Mouse (Mus musculus) midbrain, embryonic 16.5 days (tissue): Measurements from ENCODE around the gene Trim16. TPM values are rescaled to one million over a fixed set of nuclear protein-coding genes. Genes with fewer than 3 reads are reported as not detected.

ENCODE experiments used
- ATAC-seq: fragments of 200-750 bp; cut with Nextera tagmentation; 2 replicates; pipeline ENCODE4 v1.8.0; 2017; ENCODE audit warnings: moderate TSS enrichment
- H3K27ac ChIP-seq: fragments of 300-500 bp; sonication (generic); 2 replicates; pipeline ENCODE4 v1.5.1; 2014; ENCODE audit warnings: mild to moderate bottlenecking, low read length, mixed read lengths
- H3K27me3 ChIP-seq: fragments of 300-500 bp; sonication (generic); 2 replicates; pipeline ENCODE4 v1.6.1; 2014; ENCODE audit warnings: low read depth, low read length, mixed read lengths; ENCODE audit not compliant: control insufficient read depth, insufficient read depth
- H3K36me3 ChIP-seq: fragments of 300-500 bp; sonication (generic); 2 replicates; pipeline ENCODE4 v1.6.1; 2014; ENCODE audit warnings: mild to moderate bottlenecking, low read length, moderate library complexity, mixed read lengths; ENCODE audit not compliant: control insufficient read depth, insufficient read depth
- H3K4me1 ChIP-seq: fragments of 300-500 bp; sonication (generic); 2 replicates; pipeline ENCODE4 v1.6.1; 2014; ENCODE audit warnings: mild to moderate bottlenecking, low read length, mixed read lengths; ENCODE audit not compliant: control insufficient read depth, insufficient read depth
- H3K4me2 ChIP-seq: fragments of 300-500 bp; sonication (generic); 2 replicates; pipeline ENCODE4 v1.6.1; 2014; ENCODE audit warnings: mild to moderate bottlenecking, low read length, mixed read lengths
- H3K4me3 ChIP-seq: fragments of 300-500 bp; sonication (generic); 2 replicates; pipeline ENCODE4 v1.5.1; 2014; ENCODE audit warnings: low read depth, mild to moderate bottlenecking, low read length, moderate library complexity, mixed read lengths
- H3K9ac ChIP-seq: fragments of 300-500 bp; sonication (generic); 2 replicates; pipeline ENCODE4 v1.6.1; 2014; ENCODE audit warnings: low read depth, low read length, mixed read lengths
- H3K9me3 ChIP-seq: fragments of 300-500 bp; sonication (generic); replicated peaks from 2 replicates; pipeline ENCODE4 v1.6.1; 2014; ENCODE audit warnings: mild to moderate bottlenecking, low read length, mixed read lengths; ENCODE audit not compliant: control insufficient read depth, poor library complexity, severe bottlenecking
- WGBS: fragments of 180-500 bp; shearing (Covaris S2); extraction: QIAGEN DNeasy Blood & Tissue Kit; methylation state at CpG from one replicate; pipeline ENCODE4 v1.1.7; 2014; 5-methylcytosine and 5-hydroxymethylcytosine counted together
- polyA plus RNA-seq: library from polyadenylated mRNA; unstranded; fragments of >200 nt; fragmentation: Nextera tagmentation; extraction: Ambion mirVana; gene quantifications from 2 replicates; pipeline ENCODE4 v1.2.1, GENCODE M21; 2015

Gene Trim16
- polyA plus RNA-seq, 1 experiment from 2014 or later, result 6.8 TPM

DNA sequence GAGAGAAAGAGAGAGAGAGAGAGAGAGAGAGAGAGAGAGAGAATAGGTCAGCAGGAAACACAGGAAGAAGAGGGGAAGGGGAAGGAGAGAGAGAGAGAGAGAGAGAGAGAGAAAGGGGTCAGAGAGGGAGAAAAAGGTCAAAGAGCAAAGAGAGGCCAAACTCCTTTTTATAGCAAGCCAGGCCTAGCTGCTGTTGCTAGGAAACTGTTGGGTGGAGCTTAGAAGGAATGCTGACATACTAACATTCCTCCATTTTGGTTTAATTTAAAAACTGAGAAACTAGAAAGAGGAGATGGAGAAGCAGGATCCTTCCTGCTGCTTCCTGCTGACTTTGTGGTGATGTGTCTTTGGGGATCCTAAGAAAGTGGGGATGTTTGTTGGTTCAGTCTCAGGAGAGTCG lies 55.7 kb downstream of the Trim16 start:
- Histone ChIP-seq H3K9me3 (no peaks in the 10 kb centered on the region), H3K4me2 (no peak overlapping the region), H3K27ac (no peak overlapping the region), H3K36me3 (no peaks in the 10 kb centered on the region), H3K4me3 (no peak overlapping the region), H3K27me3 (no peaks in the 10 kb centered on the region), H3K4me1 (peaks cover 5% of the 10 kb centered on the region), H3K9ac (no peak overlapping the region)
- ATAC-seq, result no peak
- 70% methylated on average over 1 of the region's 1 CpGs for WGBS

DNA sequence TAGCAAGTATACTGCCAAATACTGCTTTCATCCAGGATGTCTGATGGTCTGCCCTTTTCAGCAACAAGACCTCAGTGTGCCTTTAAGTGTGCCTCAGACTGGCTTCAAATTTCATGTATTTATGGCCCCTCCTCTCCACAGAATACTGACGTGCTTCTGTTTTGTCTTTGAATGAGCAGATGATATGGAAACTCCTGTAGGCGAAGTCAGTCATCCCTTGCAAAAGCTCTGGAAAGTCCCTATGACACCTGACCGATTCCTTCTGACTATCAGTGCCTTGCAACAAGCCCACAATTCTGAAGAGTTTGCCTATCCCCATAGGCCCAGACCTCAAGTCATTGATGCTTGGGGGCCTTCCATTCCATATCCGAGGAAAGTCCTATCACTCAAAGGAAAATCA lies 56.4 kb downstream of the Trim16 start:
- Histone ChIP-seq H3K36me3 (no peaks in the 10 kb centered on the region), H3K9me3 (no peaks in the 10 kb centered on the region)

DNA sequence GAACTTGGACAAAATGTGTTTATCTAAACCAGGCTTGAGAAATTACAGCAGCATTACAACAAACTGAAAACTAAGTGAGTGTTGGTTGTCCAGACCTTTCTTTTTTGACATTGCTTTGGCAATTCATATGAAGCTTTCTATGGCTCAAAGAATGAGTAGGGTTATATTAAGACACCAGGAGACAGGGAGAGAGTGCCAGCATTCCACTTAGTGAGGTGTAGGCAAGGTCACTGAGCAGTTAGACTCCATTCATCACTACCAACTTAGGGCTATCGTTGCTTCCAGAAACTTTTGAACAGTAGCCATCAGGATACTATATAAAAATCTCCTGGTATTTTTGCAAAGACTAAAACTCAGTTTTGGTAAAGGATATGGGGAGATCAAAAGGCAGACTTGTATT lies 57.4 kb downstream of the Trim16 start:
- no peak overlapping the region for H3K4me3 ChIP-seq
- no peak overlapping the region for H3K4me2 ChIP-seq
- no peak overlapping the region for H3K27ac ChIP-seq
- peaks cover 9% of the 10 kb centered on the region for H3K4me1 ChIP-seq
- WGBS, result 97% methylated on average over 1 of the region's 1 CpGs
- no peaks in the 10 kb centered on the region for H3K9me3 ChIP-seq
- no peaks in the 10 kb centered on the region for H3K36me3 ChIP-seq
- H3K27me3 ChIP-seq, result no peaks in the 10 kb centered on the region
- H3K9ac ChIP-seq, result no peak overlapping the region
- no peak for ATAC-seq

More for the DNA sequence above, 56.4 kb downstream of the Trim16 start:
- H3K27ac ChIP-seq, result no peak overlapping the region
- no peak for ATAC-seq
- 93% methylated on average over 4 of the region's 4 CpGs for whole genome bisulfite sequencing
- no peak overlapping the region for H3K4me2 ChIP-seq
- H3K4me1 ChIP-seq, result peaks cover 9% of the 10 kb centered on the region
- H3K27me3 ChIP-seq, result no peaks in the 10 kb centered on the region
- H3K4me3 ChIP-seq, result no peak overlapping the region
- no peak overlapping the region for H3K9ac ChIP-seq

DNA sequence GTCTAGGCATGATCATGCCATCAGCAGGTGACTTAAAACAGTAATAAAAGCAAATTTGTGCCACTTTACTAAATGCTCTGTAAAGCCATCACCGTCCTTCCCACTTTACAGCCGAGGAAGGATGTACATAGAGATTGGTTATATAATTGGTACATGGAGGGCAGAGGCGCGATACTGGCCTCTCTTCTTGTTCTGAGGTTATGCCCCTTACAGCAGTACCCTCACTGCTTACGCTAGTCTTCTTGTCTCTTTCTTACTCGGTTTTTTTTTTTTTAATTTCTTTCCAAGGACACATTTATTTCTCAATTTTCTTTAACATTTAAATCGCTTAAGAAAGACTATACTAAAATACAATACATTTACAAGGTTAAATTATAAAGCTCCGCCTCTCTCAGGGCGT lies 58.7 kb downstream of the Trim16 start:
- Histone ChIP-seq H3K9me3 (no peaks in the 10 kb centered on the region), H3K9ac (no peak overlapping the region), H3K4me2 (peak overlapping the region; percentile 52), H3K36me3 (no peaks in the 10 kb centered on the region), H3K4me1 (peaks cover 9% of the 10 kb centered on the region), H3K27me3 (no peaks in the 10 kb centered on the region), H3K27ac (peak overlapping the region; percentile 84), H3K4me3 (peak overlapping the region; percentile 69)
- WGBS, result 28% methylated on average over 9 of the region's 9 CpGs
- ATAC-seq, result peak; percentile 46; the same call in 1 of the 2 replicates

DNA sequence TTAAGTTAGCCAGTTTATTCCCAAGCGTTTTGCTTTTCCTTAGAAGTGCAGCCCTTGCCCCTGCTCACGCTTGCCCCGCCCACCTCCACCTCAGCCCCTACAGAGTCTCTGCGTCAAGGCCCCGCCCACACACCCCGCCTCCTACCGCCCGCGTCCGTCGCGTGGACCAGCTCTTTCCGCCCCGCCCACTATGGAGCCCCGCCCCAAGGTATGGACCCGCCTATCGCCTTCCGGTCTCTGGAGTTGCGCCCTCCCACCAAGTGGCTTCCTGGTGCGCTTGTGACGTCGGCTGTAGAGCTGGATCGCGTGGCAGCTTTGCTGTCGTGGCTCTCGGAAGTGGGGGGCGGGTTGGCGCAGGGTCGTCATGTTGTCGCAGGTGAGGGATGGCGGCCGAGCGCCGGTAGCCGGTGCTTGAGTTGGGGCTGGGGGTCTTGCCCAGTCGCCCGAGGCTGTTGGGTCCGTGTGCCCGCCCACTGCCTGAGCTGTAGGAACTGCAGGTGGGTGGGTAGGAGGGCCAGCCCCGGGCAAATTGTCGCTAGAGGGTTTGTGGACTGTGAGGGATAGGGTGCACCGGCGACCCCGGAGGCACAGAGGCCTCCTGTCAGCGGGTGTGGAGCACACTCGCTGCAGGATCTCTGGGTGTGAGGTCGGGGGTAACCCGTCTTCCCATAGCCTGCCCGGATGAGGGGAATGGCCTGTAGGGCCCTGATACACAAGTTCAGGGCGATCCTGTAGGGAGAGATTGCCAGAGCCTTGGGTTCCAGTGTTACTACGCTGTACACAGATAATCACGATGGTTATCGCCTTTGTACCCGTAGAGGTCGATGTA lies 59.4 kb downstream of the Trim16 start, which contains the start of gene Tvp23b:
Tvp23b (plus strand) TSS at position 236 of the 829 bp plus-strand sequence.
- H3K36me3 ChIP-seq, result 0 out of 2 replicates have a peak, but pooled peaks cover 4% of the 10 kb centered on the region
- peaks cover 9% of the 10 kb centered on the region for H3K4me1 ChIP-seq
- peak within 1 kb of the TSS; percentile 84 for H3K27ac ChIP-seq
- peak within 1 kb of the TSS; percentile 69 for H3K4me3 ChIP-seq
- H3K9ac ChIP-seq, result peak within 1 kb of the TSS; percentile 72
- 2% methylated on average over 54 of the region's 55 CpGs for WGBS
- H3K27me3 ChIP-seq, result no peaks in the 10 kb centered on the region
- ATAC-seq, result peak; percentile 96
- no peaks in the 10 kb centered on the region for H3K9me3 ChIP-seq
- peak within 1 kb of the TSS; percentile 52 for H3K4me2 ChIP-seq

DNA sequence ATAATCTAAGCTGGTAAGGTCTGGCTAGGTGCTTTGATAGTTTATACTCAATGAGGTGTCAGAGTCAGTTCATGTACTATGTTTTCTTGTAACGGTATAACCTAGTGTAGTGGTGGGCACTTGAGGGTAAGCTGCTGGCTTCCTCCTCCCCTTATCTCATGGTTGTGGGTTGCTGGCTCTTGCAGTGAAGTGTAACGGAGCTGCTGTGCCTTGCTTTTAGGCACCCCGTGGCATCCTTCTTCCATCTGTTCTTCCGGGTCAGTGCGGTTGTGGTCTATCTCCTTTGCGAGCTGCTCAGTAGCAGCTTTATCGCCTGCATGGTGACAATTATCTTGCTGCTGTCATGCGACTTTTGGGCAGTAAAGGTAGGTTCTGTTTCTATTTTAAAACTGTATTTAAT lies 63.4 kb downstream of the Trim16 start:
- Histone ChIP-seq H3K4me3 (no peak overlapping the region), H3K27ac (no peak overlapping the region), H3K27me3 (no peaks in the 10 kb centered on the region), H3K9ac (no peak overlapping the region), H3K4me1 (peaks cover 9% of the 10 kb centered on the region), H3K4me2 (no peak overlapping the region), H3K9me3 (no peaks in the 10 kb centered on the region), H3K36me3 (peaks cover 19% of the 10 kb centered on the region)
- ATAC-seq, result no peak
- 92% methylated on average over 8 of the region's 8 CpGs for WGBS

DNA sequence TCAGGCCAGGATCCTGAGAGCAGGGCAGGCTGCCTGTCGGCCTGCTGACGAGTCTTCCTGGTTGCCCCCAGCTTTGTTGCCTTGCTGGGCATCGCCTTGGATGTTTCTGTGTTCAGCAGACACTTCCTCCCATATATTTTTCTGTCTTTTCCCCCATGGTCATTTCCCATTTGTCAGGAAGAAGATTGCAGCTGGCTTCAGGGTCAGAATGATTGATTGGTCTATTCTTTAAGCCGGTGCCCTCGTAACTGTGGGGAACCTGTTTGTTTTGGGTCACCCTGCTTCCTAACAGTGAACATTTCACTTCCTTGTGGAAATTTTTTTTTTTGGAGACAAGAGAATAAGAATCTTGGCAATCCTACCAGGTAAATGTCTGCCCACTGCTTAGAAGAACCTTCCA lies 65.3 kb downstream of the Trim16 start:
- no peak for ATAC-seq
- H3K4me2 ChIP-seq, result no peak overlapping the region
- H3K9me3 ChIP-seq, result no peaks in the 10 kb centered on the region
- no peak overlapping the region for H3K4me3 ChIP-seq
- peaks cover 4% of the 10 kb centered on the region; the same call in 1 of the 2 replicates for H3K4me1 ChIP-seq
- H3K9ac ChIP-seq, result no peak overlapping the region
- H3K27me3 ChIP-seq, result no peaks in the 10 kb centered on the region
- H3K36me3 ChIP-seq, result peaks cover 19% of the 10 kb centered on the region
- H3K27ac ChIP-seq, result no peak overlapping the region
- WGBS, result 93% methylated on average over 5 of the region's 5 CpGs

DNA sequence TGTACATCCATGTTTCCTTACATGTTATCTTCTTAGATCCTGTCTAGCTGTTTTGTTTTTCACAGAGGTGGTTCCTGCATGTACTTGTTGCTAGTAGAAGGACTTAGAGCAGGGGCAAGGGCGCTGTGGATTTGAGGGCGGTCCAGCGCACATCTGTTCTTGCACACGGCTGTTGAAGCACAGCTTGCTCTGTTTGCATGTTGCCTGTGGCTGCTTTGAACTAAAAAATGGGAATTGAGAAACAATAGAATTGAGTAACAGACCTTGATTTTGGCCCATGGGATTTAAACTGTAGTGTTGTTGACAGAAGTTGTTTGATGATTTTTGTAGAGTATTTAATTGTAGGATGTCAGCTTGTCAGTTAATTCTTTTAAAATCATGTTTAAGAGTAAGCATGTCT lies 70.8 kb downstream of the Trim16 start:
- no peak overlapping the region for H3K4me3 ChIP-seq
- no peaks in the 10 kb centered on the region for H3K4me1 ChIP-seq
- 85% methylated on average over 4 of the region's 4 CpGs for WGBS
- no peak overlapping the region for H3K9ac ChIP-seq
- H3K36me3 ChIP-seq, result peaks cover 13% of the 10 kb centered on the region
- H3K9me3 ChIP-seq, result no peaks in the 10 kb centered on the region
- no peak overlapping the region for H3K4me2 ChIP-seq
- no peaks in the 10 kb centered on the region for H3K27me3 ChIP-seq
- ATAC-seq, result no peak
- no peak overlapping the region for H3K27ac ChIP-seq

DNA sequence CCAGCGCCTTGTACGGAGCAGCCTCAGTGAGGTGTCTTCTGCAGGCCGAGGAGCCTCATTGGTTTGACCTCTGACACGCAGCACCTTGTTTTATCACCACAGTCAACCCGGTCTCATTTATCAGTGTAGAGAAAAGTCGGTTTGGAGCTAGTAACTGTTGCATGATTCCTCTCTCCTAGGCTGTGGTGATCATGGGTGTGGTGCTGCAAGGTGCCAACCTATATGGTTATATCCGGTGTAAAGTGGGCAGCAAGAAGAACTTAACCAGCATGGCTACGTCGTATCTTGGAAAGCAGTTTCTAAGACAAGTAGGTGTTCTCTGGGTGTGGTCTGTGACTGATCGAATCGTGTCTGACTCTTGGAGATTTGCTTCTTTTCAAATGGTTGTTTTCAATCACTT lies 71.7 kb downstream of the Trim16 start:
- H3K36me3 ChIP-seq, result peaks cover 8% of the 10 kb centered on the region; the same call in 1 of the 2 replicates

More for the DNA sequence above, 71.7 kb downstream of the Trim16 start:
- no peaks in the 10 kb centered on the region for H3K4me1 ChIP-seq
- H3K9ac ChIP-seq, result no peak overlapping the region
- no peaks in the 10 kb centered on the region for H3K9me3 ChIP-seq
- no peak overlapping the region for H3K4me3 ChIP-seq
- 94% methylated on average over 11 of the region's 11 CpGs for WGBS
- no peak overlapping the region for H3K27ac ChIP-seq
- no peak for ATAC-seq
- H3K27me3 ChIP-seq, result no peaks in the 10 kb centered on the region
- H3K4me2 ChIP-seq, result no peak overlapping the region
